Mouse (Mus musculus) CD4-positive, CD25-positive, alpha-beta regulatory T cell, adult 2 months (primary cell): ENCODE results near the gene Sema5a.

Source experiments
- DNase-seq: peaks from one replicate; pipeline ENCODE4 v3.0.0-alpha.2; 2012; ENCODE audit warnings: low read depth, low spot score

The Sema5a gene

GRCm38 (mm10) chr15:32306557-32307243 is 62.1 kb downstream of the Sema5a start:
- no peak for DNase-seq

GRCm38 (mm10) chr15:32310834-32311233 is 66.2 kb downstream of the Sema5a start:
- DNase-seq: no peak

- DNase-seq: no peak
Observed at GRCm38 (mm10) chr15:32311287-32311686, 66.7 kb downstream of the Sema5a start.

- no peak for DNase-seq
Observed at GRCm38 (mm10) chr15:32317074-32317473, 72.5 kb downstream of the Sema5a start.

GRCm38 (mm10) chr15:32320739-32321138 is 76.1 kb downstream of the Sema5a start:
- no peak for DNase-seq

GRCm38 (mm10) chr15:32322455-32323220 is 78.0 kb downstream of the Sema5a start:
- DNase-seq: no peak

- DNase-seq: no peak
Observed at GRCm38 (mm10) chr15:32323224-32323623, 78.6 kb downstream of the Sema5a start.

GRCm38 (mm10) chr15:32324105-32324504 is 79.5 kb downstream of the Sema5a start:
- no peak for DNase-seq

GRCm38 (mm10) chr15:32328370-32329004 is 83.9 kb downstream of the Sema5a start:
- no peak for DNase-seq

- no peak for DNase-seq
Observed at GRCm38 (mm10) chr15:32329670-32330330, 85.2 kb downstream of the Sema5a start.

GRCm38 (mm10) chr15:32330427-32330826 is 85.8 kb downstream of the Sema5a start:
- no peak for DNase-seq

GRCm38 (mm10) chr15:32331037-32331436 is 86.4 kb downstream of the Sema5a start:
- no peak for DNase-seq

GRCm38 (mm10) chr15:32333456-32333855 is 88.8 kb downstream of the Sema5a start:
- no peak for DNase-seq

GRCm38 (mm10) chr15:32337810-32338209 is 93.2 kb downstream of the Sema5a start:
- no peak for DNase-seq

- DNase-seq: no peak
Observed at GRCm38 (mm10) chr15:32338721-32339290, 94.2 kb downstream of the Sema5a start.

- DNase-seq: no peak
Observed at GRCm38 (mm10) chr15:32339426-32339825, 94.8 kb downstream of the Sema5a start.

GRCm38 (mm10) chr15:32341423-32341822 is 96.8 kb downstream of the Sema5a start:
- DNase-seq: no peak

- DNase-seq: no peak
Observed at GRCm38 (mm10) chr15:32343544-32343943, 98.9 kb downstream of the Sema5a start.

GRCm38 (mm10) chr15:32347315-32347714 is 102.7 kb downstream of the Sema5a start:
- no peak for DNase-seq

GRCm38 (mm10) chr15:32349276-32349675 is 104.7 kb downstream of the Sema5a start:
- no peak for DNase-seq

GRCm38 (mm10) chr15:32352995-32353394 is 108.4 kb downstream of the Sema5a start:
- no peak for DNase-seq

GRCm38 (mm10) chr15:32353513-32353912 is 108.9 kb downstream of the Sema5a start:
- no peak for DNase-seq
